Mouse (Mus musculus): ENCODE data around the gene Tmem120a. TPM values are rescaled to one million over a fixed set of nuclear protein-coding genes. Genes with fewer than 3 reads are reported as not detected.

The Tmem120a gene
- polyA plus RNA-seq, 1 experiment from 2014 or later = 45.5 TPM

DNA sequence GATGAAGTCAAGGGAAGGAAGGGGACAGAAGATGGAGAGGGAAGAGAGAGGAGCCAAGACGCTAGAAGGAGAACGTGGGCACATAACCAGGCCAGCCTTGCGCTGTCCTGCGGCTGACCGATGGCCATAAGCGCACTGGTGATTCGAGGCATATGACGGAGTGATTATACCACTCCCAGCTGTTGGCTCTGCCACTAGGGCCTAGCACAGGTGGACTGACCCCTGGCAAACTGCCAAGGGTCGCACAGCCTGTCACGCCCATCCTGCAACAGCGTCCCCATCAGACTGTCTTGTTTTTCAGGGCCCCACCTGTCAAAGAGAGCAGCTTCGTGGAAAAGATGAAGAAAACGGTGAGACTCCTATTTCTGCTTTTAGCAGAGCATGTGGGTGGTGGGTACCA lies 15.9 kb downstream of the Tmem120a start:
- Histone ChIP-seq H3K27me3 (ENCODE audit: insufficient read depth, poor library complexity, severe bottlenecking) (no peaks in the 10 kb centered on the region), H3K4me3 (no peak overlapping the region), H3K27ac (no peak overlapping the region), H3K36me3 (peaks cover 50% of the 10 kb centered on the region), H3K4me1 (peaks cover 40% of the 10 kb centered on the region), H3K9me3 (no peaks in the 10 kb centered on the region)
- DNase-seq (ENCODE audit: low spot score) = no peak
- 91% methylated on average over 13 of the region's 13 CpGs for WGBS

DNA sequence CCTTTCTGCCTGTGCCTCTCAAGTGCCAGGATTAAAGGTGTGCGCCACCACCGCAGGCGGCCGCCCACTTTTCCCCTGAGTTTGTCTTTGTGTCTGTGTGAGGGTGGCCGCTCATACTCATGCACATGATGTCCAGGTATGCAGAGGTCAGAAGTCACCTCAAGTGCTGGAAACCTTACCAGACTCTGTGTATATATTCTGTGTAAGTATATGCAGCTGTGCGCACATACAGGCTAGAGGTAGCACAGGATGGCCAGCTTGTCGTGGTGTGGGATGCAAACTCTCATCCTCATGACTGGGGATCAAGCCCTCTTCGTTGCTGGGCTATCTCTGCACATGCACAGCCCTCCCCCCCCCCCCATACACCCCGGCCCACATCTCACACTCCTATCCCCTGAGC lies 16.4 kb downstream of the Tmem120a start:
- Histone ChIP-seq H3K4me3 (no peak overlapping the region), H3K9me3 (no peaks in the 10 kb centered on the region), H3K4me1 (peaks cover 45% of the 10 kb centered on the region), H3K27ac (no peak overlapping the region), H3K36me3 (peaks cover 46% of the 10 kb centered on the region), H3K27me3 (ENCODE audit: insufficient read depth, poor library complexity, severe bottlenecking) (no peaks in the 10 kb centered on the region)
- DNase-seq (ENCODE audit: low spot score) = no peak
- WGBS = 91% methylated on average over 9 of the region's 9 CpGs

- Histone ChIP-seq H3K27me3 (ENCODE audit: insufficient read depth, poor library complexity, severe bottlenecking) (no peaks in the 10 kb centered on the region), H3K4me3 (no peak overlapping the region), H3K9me3 (no peaks in the 10 kb centered on the region), H3K4me1 (peaks cover 55% of the 10 kb centered on the region), H3K36me3 (peaks cover 39% of the 10 kb centered on the region), H3K27ac (peak overlapping the region; percentile 52; the same call in 1 of the 2 replicates)
- 64% methylated on average over 2 of the region's 2 CpGs for WGBS
- DNase-seq (ENCODE audit: low spot score) = no peak
These were observed 17.5 kb downstream of the Tmem120a start for GRCm38 (mm10) chr5:135726641-135727346.

GRCm38 (mm10) chr5:135725991-135726390 lies 18.3 kb downstream of the Tmem120a start:
- Histone ChIP-seq H3K9me3 (no peaks in the 10 kb centered on the region), H3K27me3 (ENCODE audit: insufficient read depth, poor library complexity, severe bottlenecking) (no peaks in the 10 kb centered on the region), H3K27ac (peak overlapping the region; percentile 52), H3K4me3 (peak overlapping the region; percentile 39), H3K4me1 (peaks cover 55% of the 10 kb centered on the region), H3K36me3 (peaks cover 33% of the 10 kb centered on the region)
- DNase-seq (ENCODE audit: low spot score) = no peak
- 36% methylated on average over 6 of the region's 6 CpGs for WGBS

- peaks cover 28% of the 10 kb centered on the region for H3K36me3 ChIP-seq
- no peak for DNase-seq (ENCODE audit: low spot score)
- H3K4me3 ChIP-seq = peak overlapping the region; percentile 39
These were observed 18.8 kb downstream of the Tmem120a start for GRCm38 (mm10) chr5:135725391-135725841.

GRCm38 (mm10) chr5:135724536-135725322 lies 19.5 kb downstream of the Tmem120a start:
- Histone ChIP-seq H3K4me3 (0 out of 2 replicates have a peak overlapping the region, but pooled peaks have one; percentile 39), H3K27ac (peak overlapping the region; percentile 43), H3K36me3 (peaks cover 26% of the 10 kb centered on the region), H3K9me3 (no peaks in the 10 kb centered on the region), H3K27me3 (ENCODE audit: insufficient read depth, poor library complexity, severe bottlenecking) (no peaks in the 10 kb centered on the region), H3K4me1 (peaks cover 59% of the 10 kb centered on the region)
- WGBS = 10% methylated on average over 9 of the region's 9 CpGs
- no peak for DNase-seq (ENCODE audit: low spot score)

More at GRCm38 (mm10) chr5:135725391-135725841, 18.8 kb downstream of the Tmem120a start:
- Histone ChIP-seq H3K4me1 (peaks cover 55% of the 10 kb centered on the region), H3K27me3 (ENCODE audit: insufficient read depth, poor library complexity, severe bottlenecking) (no peaks in the 10 kb centered on the region), H3K9me3 (no peaks in the 10 kb centered on the region), H3K27ac (peak overlapping the region; percentile 43)
- WGBS = 15% methylated on average over 8 of the region's 8 CpGs

GRCm38 (mm10) chr5:135723165-135723751 lies 21.0 kb downstream of the Tmem120a start:
- Histone ChIP-seq H3K27me3 (ENCODE audit: insufficient read depth, poor library complexity, severe bottlenecking) (no peaks in the 10 kb centered on the region), H3K4me3 (no peak overlapping the region), H3K36me3 (peaks cover 25% of the 10 kb centered on the region), H3K4me1 (peaks cover 62% of the 10 kb centered on the region), H3K9me3 (no peaks in the 10 kb centered on the region), H3K27ac (0 out of 2 replicates have a peak overlapping the region, but pooled peaks have one; percentile 13)
- WGBS = 64% methylated on average over 3 of the region's 3 CpGs
- no peak for DNase-seq (ENCODE audit: low spot score)

GRCm38 (mm10) chr5:135722121-135722520 lies 22.1 kb downstream of the Tmem120a start:
- Histone ChIP-seq H3K4me3 (no peak overlapping the region), H3K9me3 (no peaks in the 10 kb centered on the region), H3K27me3 (ENCODE audit: insufficient read depth, poor library complexity, severe bottlenecking) (no peaks in the 10 kb centered on the region), H3K4me1 (peaks cover 59% of the 10 kb centered on the region), H3K27ac (no peak overlapping the region), H3K36me3 (peaks cover 32% of the 10 kb centered on the region)
- 79% methylated on average over 11 of the region's 11 CpGs for WGBS
- DNase-seq (ENCODE audit: low spot score) = no peak

GRCm38 (mm10) chr5:135721076-135721475 lies 23.2 kb downstream of the Tmem120a start:
- H3K36me3 ChIP-seq = peaks cover 42% of the 10 kb centered on the region
- no peak for DNase-seq (ENCODE audit: low spot score)
- H3K4me3 ChIP-seq = no peak overlapping the region
- H3K9me3 ChIP-seq = no peaks in the 10 kb centered on the region
- H3K27me3 ChIP-seq (ENCODE audit: insufficient read depth, poor library complexity, severe bottlenecking) = no peaks in the 10 kb centered on the region
- H3K27ac ChIP-seq = no peak overlapping the region
- whole genome bisulfite sequencing = 89% methylated on average over 8 of the region's 8 CpGs
- H3K4me1 ChIP-seq = peaks cover 49% of the 10 kb centered on the region

- 80% methylated on average over 3 of the region's 3 CpGs for WGBS
- DNase-seq (ENCODE audit: low spot score) = no peak
- Histone ChIP-seq H3K4me1 (peaks cover 45% of the 10 kb centered on the region), H3K36me3 (peaks cover 48% of the 10 kb centered on the region), H3K9me3 (no peaks in the 10 kb centered on the region), H3K27me3 (ENCODE audit: insufficient read depth, poor library complexity, severe bottlenecking) (no peaks in the 10 kb centered on the region), H3K4me3 (no peak overlapping the region), H3K27ac (no peak overlapping the region)
These were observed 24.1 kb downstream of the Tmem120a start for GRCm38 (mm10) chr5:135720121-135720520.

GRCm38 (mm10) chr5:135719586-135720120 lies 24.6 kb downstream of the Tmem120a start:
- Histone ChIP-seq H3K9me3 (no peaks in the 10 kb centered on the region), H3K36me3 (peaks cover 48% of the 10 kb centered on the region), H3K27me3 (ENCODE audit: insufficient read depth, poor library complexity, severe bottlenecking) (no peaks in the 10 kb centered on the region), H3K27ac (no peak overlapping the region), H3K4me1 (peaks cover 40% of the 10 kb centered on the region), H3K4me3 (no peak overlapping the region)
- no peak for DNase-seq (ENCODE audit: low spot score)
- 79% methylated on average over 10 of the region's 10 CpGs for WGBS

DNA sequence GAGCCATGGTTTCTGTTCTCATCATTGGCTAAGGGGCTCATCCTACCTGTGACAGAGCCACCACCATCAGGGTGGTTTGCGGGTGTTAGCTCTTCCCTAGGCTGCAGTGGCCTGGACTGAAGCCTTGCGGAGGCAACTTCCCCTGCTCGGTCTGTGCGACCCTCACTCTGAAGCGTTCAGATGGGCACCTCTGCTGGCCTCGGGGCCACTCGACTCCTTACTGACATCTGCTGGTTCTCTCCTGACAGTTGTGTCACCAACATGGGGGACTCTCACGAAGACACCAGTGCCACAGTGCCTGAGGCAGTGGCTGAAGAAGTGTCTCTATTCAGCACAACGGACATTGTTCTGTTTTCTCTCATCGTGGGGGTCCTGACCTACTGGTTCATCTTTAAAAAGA lies 28.6 kb downstream of the Tmem120a start:
- Histone ChIP-seq H3K9me3 (no peaks in the 10 kb centered on the region), H3K4me3 (no peak overlapping the region), H3K27ac (0 out of 2 replicates have a peak overlapping the region, but pooled peaks have one; percentile 13), H3K4me1 (peaks cover 44% of the 10 kb centered on the region), H3K27me3 (ENCODE audit: insufficient read depth, poor library complexity, severe bottlenecking) (no peaks in the 10 kb centered on the region), H3K36me3 (peaks cover 41% of the 10 kb centered on the region)
- DNase-seq (ENCODE audit: low spot score) = no peak
- 58% methylated on average over 10 of the region's 10 CpGs for WGBS
